Mouse (Mus musculus) CD8-positive naive resting alpha-beta T cell, adult 2 months (primary cell): ENCODE results near the gene Ppp1r12b.

Source experiments
- DNase-seq, 2 experiments: peaks; one replicate each; pipeline ENCODE4 v3.0.0; 2022; ENCODE audit warnings: low read depth in 2 of 2, low spot score in 2 of 2

Gene Ppp1r12b

DNA sequence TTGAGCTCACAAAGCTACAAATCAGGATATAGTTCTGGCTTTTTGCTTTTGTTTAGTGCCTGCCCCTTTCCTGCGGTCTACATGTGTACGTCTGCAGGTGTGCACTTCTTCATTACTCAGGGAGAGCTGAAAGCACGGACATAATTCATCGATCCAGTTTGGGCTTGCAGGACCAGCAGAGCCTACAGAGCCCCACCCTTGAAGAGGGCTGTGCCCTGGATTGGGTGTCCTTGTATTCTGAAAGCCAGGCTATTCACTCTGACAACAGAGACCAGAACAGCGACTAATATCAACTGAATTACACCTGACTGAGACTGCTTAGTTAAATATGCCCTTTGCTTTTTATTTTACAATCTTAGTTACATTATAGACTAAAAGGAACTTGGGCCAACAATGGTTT lies 222.1 kb downstream of the Ppp1r12b start:
- no peak for DNase-seq

DNA sequence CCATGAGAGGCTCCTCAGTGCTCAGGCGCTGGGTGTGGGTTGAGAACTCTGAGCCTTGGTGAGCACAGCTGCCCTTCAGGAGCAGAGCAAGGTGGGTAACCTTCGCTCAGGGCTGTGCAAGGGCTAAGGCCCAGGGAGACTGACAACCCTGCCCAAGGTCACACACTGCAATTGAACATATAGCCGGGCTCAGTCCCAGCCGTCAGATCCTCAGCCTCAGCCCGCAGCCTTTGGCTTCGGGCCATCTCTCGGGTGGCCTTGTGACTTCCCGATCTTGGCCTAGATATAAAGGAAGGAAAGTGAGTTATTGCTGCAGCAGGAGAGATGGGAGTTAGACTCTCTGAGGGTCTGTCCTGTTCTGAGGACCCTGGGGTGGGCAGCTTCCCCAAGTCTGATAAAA lies 228.5 kb downstream of the Ppp1r12b start:
- DNase-seq = no peak

DNA sequence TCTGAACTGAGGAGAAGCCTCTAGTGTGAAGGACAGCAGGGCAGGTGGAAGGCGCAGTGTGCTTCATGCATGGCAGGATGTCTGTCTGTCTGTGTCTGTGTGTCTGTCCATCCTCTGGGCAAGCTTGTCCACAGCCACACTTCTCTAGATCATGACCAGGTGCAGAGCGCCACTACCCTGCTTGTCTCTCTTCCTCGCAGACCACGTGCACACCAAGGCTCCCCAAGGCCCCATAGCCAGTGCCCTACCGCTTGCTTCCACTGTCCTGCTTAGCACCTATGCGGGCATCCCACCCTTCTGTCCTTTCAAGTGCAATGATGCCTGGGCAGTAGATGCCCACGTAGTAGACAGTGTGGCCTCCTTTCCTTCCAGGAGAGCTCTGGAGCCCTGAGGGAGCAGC lies 229.3 kb downstream of the Ppp1r12b start:
- DNase-seq = no peak

DNA sequence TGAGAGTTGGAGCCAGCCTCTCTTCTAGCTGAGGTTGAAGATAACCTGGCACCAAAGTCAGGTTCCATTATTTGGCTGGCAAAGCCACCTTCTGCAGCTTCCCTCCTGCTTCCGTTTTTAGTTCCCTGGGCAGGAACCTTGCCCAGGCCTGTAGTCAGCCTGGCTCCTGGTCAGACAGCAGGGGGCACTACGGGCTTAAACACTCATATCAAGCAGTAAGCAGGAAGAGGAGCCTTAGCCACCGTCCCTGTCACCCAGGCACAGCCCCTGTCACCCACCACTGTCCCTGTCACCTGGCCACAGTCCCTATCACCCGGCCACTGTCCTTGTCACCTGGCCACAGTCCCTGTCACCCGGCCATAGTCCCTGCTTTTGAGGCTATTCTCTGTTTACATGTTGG lies 230.5 kb downstream of the Ppp1r12b start:
- no peak for DNase-seq

DNA sequence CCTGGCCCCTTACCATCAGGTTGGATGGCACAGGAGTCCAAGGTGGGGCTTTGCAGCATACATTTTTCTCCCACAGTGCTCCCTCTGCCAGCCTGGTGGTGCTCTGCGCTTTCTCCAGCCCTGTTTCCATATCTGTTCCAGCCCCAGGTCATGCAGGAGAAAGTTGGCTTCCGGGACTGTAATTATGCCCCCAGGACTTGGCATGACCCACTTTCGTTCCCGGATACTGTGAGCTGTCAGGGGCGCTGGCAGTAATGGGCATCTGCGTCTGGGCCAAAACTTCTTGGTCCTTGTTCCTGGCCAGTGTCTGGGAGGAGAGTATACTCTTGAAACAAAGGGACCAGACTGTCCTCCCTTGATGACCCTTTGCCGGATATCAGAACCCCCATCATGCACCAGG lies 232.9 kb downstream of the Ppp1r12b start:
- DNase-seq = no peak

DNA sequence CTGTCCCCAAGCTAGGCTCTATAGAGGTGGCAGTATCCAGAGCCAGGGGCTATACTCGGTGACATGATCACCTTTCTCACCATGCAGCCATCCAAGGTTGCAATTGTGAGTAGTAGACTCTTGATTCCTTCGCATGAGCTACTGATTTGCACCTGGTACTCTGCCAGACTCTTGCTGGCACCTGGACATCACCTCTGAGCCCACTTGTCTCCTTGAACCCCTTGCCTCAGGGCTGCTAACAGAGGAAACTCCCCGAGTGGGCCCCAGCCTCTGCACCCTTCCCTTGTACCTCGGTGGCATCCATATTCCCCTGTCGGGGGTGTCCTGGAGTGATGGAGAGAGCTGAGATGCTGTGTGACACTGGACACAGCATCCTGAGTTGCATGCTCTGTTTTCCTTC lies 234.3 kb downstream of the Ppp1r12b start:
- DNase-seq = no peak

DNA sequence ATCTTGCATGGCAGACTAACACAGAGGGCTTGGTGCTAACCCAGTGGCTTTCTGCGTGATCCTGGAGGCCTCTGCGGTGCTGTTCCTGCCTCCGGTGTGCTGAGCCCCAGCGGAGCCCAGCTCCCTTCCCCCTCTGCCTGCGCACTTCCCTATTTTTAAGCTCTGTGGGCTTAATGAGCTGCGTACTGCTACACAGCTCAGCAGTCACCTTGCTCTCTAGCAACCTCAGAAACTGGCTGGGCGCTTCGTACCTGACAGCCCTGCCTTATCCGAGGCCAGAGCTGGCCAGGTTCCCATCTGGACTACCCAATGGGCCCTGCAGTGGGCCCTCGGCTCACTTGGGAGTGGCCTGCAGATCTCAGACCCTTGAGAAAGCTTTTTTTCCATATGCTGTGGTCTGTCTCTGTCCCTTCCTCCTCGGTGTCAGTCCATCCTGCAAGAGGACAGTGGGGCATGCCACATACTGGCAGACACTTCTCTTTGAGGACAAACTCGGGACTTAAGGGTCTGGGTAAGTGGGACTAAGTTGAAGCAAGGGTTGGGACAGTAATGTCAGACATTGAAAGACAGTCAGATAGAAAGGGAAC lies 235.9 kb downstream of the Ppp1r12b start:
- DNase-seq = no peak

DNA sequence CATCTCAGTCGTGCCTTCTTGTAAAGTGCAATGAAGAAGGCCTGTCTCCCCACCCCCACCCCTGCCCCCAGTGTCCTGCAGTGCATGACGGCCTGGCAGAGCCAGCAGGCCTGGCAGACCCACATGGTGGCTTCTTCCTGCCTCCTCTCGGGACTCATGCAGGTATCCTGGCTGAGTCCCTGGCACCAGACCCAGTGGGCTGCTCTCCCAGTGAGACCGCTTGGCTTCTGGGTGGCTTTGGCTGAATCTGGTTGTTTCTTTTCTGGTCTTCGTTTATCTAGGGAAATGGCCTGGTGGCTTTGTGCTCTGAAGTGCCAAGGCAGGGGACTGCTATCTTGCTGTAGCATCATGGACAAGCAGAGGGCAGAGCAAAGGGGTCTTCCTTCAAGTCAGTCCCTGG lies 240.7 kb downstream of the Ppp1r12b start:
- DNase-seq = no peak

DNA sequence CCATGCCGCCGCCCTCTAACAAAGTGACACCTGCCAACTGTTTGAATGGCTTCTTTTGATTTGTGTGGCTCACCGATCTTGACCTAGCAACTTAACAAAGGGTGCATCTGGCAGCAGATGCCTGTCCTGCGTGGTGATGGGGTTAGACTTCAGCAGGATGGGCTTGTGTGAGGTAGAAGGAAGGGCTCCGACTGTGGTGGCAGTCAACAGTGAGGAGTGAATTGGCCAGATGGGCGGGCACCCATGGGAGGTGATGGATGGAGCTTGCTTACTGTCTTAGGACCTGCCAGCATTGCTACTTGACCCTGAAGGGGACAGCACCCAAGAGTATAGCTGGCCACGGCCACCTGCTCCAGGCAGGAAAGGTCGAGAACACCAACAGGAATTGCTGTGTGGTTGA lies 241.6 kb downstream of the Ppp1r12b start:
- no peak for DNase-seq

DNA sequence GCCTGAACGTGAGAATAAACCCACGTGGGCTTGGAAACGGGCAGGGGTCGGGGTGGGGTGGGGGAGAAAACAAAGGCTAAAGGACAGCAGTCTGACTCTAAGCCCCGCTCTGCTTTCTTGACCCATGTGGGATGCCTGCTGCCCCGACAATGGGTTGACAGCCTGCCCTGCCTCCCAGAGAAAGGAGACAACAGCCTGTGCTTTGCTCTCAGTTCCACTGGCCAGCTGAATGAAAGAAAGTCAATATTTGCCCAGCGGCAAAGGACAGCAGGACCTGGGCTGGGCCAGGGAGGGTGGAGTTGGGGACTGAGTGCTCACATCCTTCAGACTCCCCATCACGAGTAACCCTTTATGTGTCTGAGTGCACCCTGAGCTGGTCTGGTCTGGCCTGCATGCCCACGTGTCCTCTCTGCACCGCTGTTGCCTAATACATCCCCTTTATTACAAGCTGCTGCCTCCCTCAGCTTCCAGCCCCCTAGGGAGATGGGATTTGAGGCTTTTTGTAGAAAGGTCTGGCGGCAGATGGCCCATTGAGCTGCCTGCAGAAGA lies 242.2 kb downstream of the Ppp1r12b start:
- DNase-seq = no peak

DNA sequence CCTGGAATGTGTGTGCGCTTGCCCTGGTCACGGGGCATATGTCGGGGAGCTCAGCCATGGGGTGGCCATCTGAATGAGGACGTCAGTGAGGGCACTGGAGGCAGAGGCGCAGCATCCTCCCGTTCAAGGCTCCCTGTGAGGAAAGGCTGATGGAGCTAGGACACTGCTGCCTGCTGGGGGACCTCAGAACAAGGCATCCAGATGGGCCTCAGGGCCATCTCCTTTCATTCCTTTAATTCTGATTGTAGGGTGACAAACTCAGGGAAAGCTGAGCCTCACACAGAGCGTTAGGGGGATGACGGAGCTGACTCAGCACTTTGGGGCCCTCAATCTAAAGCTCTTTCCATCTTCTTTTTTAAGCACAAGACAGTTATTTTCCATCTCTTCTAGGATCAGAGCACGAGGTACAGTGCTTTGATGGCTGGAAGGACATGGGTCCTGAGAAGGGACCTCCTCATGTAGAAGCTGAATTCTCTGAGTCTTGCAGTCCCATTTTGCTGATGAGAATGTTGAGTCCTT lies 242.9 kb downstream of the Ppp1r12b start:
- no peak for DNase-seq

DNA sequence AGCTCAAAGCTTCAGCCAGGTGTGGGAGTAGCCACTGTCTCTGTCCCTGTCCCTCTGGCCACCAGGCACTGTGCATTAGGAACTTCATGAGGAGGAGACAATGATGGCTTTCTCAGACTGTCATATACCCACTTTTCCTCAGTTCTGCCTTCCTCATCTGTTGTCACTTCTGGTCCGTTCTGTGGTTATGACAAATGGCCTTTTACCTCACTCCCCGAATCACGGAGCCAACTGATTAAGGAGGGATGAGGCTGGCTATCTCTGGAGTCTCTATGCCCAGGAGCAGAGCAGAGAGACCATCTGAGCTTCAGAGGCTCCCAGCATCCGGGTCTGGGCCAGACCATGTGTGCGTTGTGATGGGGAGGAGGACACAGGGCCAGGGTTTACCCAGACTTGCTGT lies 244.1 kb downstream of the Ppp1r12b start:
- DNase-seq = no peak

DNA sequence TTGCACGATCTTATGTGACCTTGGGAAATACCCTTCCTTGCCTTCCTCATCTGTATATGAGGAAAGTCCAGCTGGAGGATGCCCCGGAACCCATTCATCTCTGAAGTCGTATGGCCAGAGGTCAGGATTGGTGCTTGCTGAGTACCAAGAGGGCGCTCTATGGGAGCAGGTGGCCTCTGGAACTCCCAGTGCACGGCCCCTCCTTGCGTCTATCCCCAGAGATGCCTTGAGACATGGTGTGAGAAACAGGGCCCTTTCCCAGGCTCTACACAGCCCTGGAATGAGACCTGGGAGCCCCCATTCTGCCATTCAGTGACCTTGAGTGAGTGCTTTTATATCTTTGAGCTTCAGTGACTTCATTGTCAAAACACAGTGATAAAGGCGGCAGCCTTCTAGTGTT lies 244.7 kb downstream of the Ppp1r12b start:
- DNase-seq = no peak

DNA sequence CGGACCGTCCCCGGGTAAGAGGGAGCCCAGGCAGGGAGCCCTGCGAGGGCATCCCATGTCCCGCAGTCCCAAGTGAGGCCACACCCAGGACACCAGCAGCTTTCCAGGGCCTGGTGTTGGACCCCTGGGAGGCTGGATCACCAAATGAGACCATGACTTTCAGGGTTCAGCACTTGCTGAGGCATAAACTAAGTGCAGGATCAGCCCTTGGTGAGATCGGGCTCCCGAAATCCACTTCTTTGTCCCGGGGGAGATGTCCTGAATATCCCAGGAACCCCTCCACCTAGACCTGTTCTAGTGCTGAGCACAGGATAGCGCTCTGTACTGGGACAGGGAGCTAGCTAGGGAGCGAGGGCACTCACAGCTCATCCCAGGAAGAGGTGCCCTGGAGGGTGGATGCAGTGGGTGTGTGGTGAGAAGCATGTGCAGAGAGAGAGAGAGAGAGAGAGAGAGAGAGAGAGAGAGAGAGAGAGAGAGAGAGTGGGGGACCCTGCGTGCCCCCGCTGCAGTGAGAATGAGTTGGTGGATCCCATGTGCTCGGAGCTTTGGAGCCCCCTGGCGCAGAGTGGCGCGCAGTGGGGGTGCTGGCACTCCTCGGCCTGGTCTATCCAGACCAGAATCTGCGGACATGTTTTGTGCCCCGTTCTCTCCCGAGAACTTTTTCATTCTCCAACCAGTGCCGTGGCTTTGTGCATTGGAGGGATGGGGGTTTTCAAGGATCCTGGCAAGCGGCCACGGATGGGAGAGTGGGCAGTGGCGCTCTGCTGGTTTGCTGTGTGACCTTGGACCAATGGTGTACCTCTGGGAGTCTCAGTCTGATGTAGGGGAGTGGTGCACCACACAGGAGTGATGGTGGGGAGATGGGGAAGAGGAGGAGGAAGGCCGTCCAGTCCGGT lies 246.1 kb downstream of the Ppp1r12b start:
- no peak for DNase-seq

DNA sequence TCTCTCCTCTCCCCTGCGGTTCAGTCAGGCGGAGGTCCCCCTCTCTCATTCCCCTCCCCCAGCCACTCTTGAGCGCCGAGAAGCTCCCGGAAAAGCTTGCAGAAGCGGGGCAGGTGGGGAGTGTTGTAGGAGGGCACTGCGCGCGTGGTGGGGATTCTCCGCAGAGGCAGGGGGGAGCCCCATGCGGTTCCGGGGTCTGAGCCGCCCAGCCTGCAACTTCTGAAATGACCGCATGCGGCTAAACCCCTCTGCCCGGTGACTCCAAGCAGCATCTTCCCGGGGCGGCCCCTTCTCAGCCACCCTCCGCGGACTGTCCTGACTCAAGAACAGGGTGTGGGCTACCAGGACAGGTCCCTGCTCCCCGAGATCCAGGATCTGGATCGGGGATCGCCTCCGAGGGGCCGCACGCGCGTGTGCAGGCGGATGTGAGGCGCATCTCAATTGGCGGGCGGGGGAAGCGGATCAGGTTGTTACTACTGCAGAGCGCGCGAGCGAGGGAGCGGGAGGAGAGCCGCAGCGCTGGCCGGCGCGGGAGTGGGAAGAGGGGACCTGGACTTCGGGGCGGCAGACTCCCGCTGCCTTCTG lies 246.8 kb downstream of the Ppp1r12b start:
- peak; percentile 4 to 22 for DNase-seq

DNA sequence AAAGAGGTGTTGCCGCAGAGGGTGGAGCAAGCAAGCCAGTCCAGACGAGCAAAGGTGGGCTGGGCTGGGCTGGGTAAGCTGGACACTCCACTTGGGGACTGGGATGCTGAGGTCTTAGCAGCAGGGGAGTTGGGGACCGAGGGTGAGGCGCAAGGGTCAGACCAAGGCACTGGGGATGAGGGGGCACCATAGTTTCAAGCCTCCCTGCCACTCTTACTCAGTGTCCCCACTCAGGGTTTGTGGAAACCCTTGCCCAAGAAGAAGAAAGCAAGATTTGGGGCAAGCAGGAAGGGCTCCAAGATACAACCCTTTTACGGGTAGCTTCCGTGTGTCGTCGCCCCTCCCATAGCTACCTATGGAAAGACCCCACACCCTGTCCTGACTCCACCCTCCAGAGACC lies 247.5 kb downstream of the Ppp1r12b start:
- DNase-seq = no peak

DNA sequence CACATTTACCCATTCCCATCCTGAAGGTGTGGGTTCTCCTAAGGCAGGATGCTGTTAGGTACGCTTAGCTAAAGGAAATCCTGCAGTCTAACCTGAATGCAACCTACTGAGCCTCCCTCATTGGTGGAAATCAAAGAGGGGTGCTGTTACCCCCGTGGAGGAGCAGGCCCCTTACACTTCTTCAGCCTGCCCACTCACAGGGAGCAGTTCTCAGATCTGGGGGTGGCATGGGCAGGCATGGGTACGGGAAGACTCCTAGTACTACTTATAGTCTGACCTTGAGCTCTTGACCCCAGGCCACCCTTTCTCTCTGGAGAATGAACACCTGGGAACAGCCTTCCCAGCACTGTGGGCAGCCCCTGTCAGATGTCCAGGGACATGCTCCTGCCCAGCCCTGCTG lies 248.2 kb downstream of the Ppp1r12b start:
- no peak for DNase-seq

DNA sequence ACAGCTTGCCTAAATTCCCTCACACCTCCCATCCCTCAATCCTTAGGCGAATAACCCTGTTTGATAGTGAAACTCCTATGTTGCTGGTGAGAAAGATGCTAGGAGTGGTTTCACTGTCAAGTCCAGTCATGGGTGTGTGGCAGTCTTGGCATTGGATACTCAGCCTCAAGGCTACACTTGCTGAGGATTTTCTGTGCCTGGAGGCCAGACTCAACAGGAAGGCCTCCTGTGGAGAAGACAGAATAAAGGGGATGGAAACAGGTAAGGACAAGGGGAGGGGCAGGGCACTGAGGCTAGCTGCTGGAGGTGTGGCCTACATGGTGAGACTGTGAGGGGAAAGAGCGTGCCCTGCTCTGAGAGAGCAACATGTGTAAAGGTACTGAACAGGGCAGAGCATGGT lies 249.2 kb downstream of the Ppp1r12b start:
- DNase-seq = no peak
